Mouse (Mus musculus): ENCODE data around the gene Gm3542. TPM values are rescaled to one million over a fixed set of nuclear protein-coding genes. Genes with fewer than 3 reads are reported as not detected.
"Not testable (repeated sequence)": the region's sequence is repeated elsewhere in the genome, so short reads cannot be mapped to it uniquely, and the experiment has no call there.

Gm3542 gene
- polyA plus RNA-seq (2017; shearing (Covaris generic)) = not detected

DNA sequence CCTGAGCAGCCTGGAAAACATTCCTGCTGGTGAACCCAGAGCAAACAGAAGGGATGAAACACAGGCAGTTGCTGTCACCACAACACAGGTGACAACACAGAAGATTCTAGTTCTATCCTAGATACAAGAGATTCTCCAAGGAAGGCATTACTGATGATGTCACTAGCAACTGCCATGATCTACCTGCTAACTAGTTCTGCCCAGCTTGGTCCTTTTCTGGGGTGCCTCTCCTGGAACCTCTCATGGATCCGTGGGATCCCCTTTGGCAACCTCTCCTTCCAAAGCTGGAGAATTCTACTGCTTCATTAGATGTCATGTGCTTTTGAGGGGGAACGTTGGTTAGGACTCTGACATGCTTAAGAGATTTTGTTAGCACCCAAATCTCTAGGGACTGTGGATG, at the start of gene Gm3542:
Gene Gm3542, minus strand, starts transcription at position 101 of the 400 bp plus-strand sequence.
- ATAC-seq = not testable (repeated sequence)

Other genes starting within 250 kb of the Gm3542 start
- not detected for gene Gm8279, start 203.4 kb downstream of the Gm3542 start, polyA plus RNA-seq (2017; shearing (Covaris generic))
- not detected for gene Gm3317, start 170.4 kb downstream of the Gm3542 start, polyA plus RNA-seq (2017; shearing (Covaris generic))
- not detected for gene Gm8271, start 149.1 kb downstream of the Gm3542 start, polyA plus RNA-seq (2017; shearing (Covaris generic))
- gene Gm3526, start 74.3 kb downstream of the Gm3542 start, polyA plus RNA-seq (2017; shearing (Covaris generic)) = not detected
- gene Gm3500, start 54.1 kb upstream of the Gm3542 start, polyA plus RNA-seq (2017; shearing (Covaris generic)) = 10 to 100 TPM in 1 of 3 experiments, 1 to 10 TPM in 2; 3.6 to 23.2 (median 8.7) TPM
- 1 to 10 TPM in 1 of 3 experiments, not detected in 2; 8.9 TPM for gene Gm3194, start 120.5 kb upstream of the Gm3542 start, polyA plus RNA-seq (2017; shearing (Covaris generic))
- not detected for gene Gm8246, start 142.9 kb upstream of the Gm3542 start, polyA plus RNA-seq (2017; shearing (Covaris generic))
- not detected for gene Gm3187, start 149.3 kb upstream of the Gm3542 start, polyA plus RNA-seq (2017; shearing (Covaris generic))
- gene Gm3488, start 166.7 kb upstream of the Gm3542 start, polyA plus RNA-seq (2017; shearing (Covaris generic)) = 10 to 100 TPM in 1 of 3 experiments, 1 to 10 TPM in 2; 2.4 to 17.1 (median 8.5) TPM
- gene Gm3532, start 203.6 kb upstream of the Gm3542 start, polyA plus RNA-seq (2017; shearing (Covaris generic)) = not detected

Measured in inflammation-experienced regulatory T-cells, adult 6 months (primary cell).